Mouse (Mus musculus) naive thymus-derived CD4-positive, alpha-beta T cell, adult 2 months (primary cell): ENCODE measurements around the gene Def8.
"Not testable (repeated sequence)": the region's sequence is repeated elsewhere in the genome, so short reads cannot be mapped to it uniquely, and the experiment has no call there.

Source experiments
- DNase-seq: peaks from one replicate; pipeline ENCODE4 v3.0.0-alpha.2; 2011; ENCODE audit warnings: low read depth

Gene Def8

DNA sequence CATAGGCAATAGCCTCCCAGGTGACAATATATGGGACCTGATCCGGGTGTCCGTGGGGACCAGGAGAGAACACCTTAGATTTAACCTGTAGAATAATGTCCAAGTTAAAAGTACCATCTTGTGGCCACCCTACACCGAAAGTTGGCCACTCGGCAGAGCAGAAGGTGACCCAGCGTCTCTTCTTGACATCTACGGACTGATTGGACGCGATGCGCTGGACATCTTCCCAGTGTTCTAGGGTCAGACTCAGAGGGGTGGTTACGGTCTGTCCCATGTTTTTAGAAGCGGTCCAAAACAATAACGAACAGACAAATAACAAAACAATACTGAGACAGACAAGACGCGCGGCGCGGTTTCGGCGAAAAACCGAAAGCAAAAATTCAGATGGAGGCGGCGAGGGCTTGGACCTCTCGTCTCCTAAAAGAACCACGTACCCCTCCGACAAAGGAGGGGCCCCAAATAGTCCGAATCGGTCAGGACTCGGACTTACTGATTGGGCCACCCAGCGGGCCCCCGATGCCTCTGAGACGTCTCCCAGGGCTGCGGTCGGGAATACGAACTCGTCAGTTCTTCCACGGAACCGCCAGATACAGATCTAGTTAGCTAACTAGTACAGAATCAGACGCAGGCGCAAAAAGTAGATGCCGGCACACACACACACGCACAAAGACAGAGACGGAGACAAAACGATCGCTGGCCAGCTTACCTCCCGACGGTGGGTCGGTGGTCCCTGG is 10.1 kb downstream of the Def8 start:
- DNase-seq: not testable (repeated sequence)

DNA sequence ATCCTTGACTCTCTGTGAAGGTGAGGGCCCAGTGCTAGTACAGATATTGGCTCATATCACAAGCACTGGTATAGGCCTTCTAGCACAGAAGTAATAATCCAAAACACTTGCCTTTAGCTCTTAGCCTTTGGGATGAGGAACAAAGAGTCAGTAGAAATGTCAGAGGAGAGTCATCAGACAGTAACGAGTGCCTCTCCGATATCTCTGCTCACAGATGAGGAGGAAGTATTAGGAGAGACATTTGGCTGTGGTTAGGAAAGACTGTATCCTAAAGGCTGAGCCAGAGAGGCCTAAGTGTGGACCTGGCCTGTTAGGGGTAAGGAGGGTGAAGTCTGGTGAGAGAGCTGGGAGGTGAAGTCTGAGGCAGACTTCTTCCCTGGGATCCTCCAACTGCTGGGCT is 18.5 kb downstream of the Def8 start:
- no peak for DNase-seq

DNA sequence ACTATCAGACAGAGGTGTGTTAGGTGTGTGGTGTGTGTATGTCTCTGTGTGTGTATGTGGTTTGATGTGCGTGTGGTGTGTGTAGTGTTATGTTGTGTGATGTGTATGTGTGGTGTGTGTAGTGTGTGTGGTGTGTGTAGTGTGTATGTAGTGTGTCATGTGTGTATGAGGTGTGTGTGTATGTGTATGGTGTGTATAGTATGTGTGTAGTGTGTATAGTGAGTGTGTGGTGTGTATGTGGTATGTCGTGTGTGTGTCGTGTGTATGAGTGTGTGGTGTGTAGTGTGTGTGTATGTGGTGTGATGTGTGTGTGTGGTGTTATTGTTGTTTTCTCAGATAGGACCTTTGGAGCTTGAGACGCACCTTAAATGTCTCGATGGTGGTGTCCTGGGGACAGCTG is 19.0 kb downstream of the Def8 start:
- no peak for DNase-seq

DNA sequence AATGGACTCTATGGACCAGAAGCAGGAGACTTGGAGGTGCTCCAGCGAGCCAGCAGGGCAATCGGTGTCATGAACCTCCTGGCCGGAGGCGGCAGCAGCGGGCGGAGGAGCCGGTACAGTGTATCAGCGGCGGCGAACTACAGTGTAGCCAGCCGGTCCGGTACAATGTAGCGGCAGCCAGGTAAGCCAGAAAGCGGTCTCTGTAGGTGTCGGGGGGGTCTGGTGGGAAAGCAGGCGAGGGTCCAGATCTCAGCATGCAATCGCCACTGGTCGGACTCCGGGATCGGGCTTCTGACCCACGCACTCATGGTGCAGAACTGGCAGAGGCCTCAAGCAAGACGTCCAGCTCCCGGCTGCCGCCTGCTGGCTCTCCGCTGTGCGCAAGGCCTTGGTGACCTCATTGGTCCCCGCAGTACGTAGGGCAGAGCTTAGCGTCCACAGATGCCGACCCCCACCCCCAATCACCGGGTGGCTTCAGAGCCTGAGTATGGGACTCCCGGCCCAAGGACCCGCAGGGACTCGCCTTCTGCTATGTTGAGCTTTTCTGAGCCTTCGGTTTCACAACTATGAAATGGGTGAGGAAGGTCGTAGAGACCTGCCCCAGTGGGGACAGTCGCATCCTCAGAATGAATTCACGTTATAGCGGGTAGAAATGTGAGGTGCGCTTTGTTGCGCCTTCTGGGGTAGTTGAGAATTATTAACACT is 19.7 kb downstream of the Def8 start:
- peak; percentile 96 for DNase-seq

DNA sequence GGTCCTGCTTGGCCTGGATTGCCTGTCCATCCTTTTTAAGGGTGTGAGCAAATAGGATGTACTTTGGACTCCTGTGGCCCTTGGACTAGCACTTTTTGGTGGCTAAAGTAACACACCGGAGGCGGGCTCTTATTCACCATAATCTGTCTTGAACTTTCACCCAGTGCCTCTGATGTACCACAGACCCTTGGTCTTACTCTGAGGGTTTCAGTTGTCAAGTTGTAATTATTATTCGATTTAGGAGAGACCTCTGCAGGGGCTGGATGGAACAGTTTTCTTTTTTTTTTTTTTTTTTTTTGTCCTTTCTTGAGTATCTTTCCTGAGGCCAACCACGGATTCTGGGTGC is 20.2 kb downstream of the Def8 start:
- DNase-seq: no peak

DNA sequence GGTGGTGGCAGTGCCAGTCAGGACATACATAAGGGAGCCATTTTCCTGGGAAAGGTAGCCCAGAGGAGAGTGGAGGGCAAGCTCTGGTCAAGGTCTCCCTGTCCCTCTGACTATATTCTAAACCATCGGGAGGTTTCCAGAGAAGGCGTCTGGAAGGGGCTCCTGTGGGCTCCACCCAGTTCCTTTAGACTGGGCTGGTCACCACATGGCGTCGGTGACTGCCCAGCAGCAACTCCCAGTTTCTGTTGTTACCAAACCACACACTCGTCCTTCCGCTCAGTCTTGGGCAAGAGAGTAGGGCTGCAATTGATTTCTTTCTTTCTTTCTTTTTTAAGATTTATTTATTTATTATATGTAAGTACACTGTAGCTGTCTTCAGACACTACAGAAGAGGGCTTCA is 20.8 kb downstream of the Def8 start:
- no peak for DNase-seq

DNA sequence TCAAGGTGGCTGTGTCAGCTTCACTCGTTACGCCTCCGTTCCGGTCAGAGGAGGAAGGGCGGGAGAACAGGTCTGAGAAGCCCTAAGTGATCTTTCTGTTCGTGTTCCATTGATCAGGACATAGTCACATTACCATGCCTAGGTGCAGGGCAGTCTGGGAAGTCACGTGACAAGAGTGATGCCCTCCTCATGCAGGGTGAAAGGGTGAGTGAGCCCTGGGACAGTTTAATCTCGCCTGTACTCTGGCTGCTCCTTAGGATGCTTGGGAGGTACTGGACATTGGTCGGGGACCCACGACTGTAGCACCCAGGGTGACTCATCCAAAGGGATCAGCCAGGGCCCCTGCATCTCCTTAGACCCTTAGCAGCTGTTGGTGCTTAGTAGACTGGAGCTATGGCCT is 22.7 kb downstream of the Def8 start:
- no peak for DNase-seq

DNA sequence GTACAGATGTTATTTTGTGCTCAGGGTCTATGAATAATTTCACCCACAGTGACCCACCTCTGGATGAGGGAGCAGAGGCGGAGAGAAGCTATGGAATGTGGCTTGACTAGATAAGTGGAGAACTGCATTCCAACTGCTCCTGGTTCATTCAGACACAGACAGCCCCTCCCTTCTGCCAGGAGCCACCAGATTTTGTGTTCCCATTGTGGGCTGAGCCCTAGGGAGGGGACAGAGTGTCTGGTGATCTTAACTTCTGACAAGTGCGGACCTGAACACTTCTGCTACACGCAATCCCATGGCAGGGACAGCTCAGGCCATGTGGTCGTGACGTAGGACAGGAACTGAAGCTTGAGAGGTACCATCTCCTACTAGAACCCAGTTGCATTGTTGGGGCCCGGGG is 23.5 kb downstream of the Def8 start:
- DNase-seq: no peak

DNA sequence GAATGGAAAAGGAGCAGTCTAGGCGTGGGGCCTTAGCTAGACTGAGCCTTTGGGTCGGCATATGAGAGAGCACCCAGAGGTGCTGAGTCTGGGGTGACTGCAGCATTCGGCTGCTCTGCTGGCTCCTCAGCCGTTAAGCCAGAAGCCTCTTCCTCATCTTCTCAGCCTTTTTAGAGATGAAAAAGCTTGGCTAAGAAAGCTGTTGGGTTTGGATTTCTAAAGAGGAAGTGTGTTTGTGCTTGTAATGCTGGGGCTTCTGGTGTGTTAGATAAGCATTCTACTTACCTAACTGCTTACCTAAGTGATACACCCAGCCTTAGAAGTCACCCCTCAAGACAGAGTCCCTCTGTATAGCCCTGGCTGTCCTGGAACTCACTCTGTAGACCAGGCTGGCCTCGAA is 27.5 kb downstream of the Def8 start:
- DNase-seq: no peak

DNA sequence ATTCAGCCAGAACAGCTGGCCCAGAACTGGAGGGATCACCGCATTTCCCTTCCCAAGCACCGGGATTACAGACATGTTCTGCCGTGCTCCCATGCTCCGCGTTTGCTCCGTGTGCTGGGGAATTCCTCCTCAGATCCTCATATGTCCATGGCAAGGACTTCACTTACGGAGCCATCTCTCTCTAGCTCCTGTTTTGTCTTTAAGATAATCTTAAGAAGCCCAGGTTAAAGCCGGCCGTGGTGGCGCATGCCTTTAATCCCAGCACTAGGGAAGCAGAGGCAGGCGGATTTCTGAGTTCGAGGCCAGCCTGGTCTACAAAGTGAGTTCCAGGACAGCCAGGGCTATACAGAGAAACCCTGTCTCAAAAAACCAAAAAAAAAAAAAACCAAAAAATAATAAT is 28.4 kb downstream of the Def8 start:
- not testable (repeated sequence) for DNase-seq

DNA sequence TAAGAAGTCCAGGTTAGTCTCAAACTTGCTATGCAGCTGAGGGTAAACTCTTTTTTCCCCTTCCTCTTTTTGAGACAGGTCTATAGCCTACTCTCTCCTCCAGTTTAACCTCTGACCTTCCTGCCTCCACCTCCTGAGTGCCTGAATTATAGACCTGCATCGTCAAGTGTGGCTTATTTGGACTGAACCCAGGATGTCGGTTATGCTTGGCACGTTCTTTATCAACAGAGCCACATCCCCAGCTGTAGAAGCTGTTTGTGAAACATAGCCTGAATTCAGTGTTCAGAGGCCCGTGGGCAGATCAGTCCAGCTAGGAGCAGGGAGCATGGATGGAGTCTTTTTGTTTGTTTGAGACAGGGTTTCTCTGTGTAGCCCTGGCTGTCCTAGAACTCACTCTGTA is 28.8 kb downstream of the Def8 start:
- DNase-seq: no peak

DNA sequence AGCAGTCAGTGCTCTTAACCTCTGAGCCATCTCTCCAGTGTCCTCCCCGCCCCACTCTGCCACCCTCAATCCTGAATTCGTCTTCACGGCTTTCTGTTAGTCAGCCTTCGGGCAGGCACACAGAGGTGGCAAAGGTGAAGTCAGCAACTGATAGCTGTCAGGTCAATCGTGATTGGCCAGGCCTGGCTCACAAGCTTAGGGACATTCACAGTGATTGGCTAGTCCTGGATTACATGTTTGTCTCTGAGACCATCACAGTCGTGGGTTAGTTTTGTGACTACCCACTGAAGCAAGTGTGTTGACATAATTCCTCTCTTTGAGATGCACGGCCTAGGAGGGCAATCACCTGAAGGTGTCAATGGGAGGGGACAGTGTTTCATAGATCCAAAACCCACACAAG is 30.0 kb downstream of the Def8 start:
- no peak for DNase-seq

DNA sequence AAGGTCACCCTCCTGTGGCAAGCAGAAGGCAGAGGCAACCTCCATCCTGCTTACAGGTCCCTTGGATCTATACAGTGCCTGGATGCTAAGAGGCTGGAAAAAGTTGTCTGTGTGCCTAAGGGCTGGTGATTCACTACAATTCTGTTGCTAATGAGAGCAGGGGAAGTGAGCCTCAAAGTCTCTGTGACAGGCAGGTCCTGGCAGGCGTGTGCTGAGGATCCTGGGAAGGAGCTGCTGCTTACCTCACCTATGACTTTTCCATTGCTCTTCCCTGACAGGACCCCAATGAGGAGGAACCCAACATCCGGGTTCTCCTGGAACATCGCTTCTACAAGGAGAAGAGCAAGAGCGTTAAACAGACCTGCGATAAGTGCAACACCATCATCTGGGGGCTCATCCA is 30.6 kb downstream of the Def8 start:
- DNase-seq: no peak

DNA sequence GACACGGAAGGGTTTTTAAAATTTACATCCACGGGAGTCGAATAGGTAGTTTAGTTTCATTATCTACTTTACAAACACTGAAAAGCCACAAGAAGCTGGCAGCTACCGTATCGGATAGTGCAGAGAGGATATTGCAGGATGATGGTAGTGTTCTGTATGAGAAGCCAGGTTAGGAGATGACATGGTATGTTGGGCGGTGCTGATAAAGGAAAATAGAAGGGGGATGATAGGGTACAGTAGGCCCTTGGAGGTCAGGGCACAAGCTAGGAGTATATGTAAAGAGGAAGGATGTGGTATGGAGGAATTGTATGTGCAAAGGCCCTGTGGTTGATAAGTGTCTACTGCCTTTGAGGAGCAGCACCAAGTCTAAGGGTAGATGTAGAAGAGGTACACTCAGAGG is 31.2 kb downstream of the Def8 start:
- no peak for DNase-seq

DNA sequence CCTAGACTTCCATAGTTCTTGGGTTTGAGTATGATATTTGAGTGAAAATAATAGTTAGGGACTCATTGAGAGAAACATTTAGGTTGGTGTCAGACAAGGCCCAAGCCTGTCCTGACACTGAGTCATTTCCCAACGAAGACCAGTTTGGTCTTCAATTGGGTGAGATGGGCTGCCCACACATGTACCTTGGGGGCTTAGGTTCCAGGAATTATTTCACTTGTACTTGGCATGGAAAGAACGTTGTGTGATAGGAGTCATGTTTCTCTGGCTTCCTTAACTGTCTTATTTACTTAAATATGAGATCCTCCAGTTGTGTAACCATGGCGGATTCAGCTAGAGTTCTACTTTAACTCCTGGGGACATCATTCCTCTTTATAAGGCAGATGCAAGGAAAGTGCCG is 40.3 kb downstream of the Def8 start:
- no peak for DNase-seq

DNA sequence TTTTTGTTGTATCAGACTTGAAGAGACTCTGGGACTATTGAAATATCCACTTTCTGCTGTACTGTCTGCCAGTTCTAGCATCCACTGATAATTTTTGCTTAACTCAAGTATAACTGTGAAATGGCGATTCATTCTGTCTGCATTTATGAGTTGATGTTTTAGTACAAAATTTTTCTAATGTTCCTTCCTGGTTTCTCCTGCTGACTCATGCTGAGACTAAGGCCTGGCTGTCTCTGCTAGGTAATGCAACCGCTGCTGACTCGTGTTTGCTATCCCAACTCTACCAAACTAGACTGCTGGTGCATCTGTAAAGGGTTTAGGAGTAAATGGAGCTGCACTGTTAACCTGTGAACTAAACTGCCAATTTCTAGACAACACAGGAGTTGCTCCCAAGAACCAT is 44.1 kb downstream of the Def8 start:
- no peak for DNase-seq

DNA sequence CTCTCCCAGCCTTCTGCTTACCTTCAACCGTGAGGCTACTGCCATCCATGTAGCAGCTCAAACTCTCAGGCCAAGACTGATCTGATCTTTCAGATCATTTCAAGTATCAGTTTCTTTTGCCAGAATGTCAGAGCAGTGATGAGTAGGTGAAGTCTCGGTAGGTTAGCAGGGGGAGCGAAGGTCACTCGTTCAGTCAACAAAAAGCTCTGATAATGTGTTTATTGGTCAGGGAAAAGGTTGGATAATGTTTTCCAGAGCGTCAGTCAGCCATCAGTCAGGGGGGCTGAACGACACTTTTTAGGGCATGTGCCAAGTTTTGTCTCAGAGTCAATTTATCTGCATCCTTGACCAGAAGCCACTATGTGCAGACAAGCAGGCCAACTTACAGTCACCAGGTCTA is 49.7 kb downstream of the Def8 start:
- DNase-seq: not testable (repeated sequence)

DNA sequence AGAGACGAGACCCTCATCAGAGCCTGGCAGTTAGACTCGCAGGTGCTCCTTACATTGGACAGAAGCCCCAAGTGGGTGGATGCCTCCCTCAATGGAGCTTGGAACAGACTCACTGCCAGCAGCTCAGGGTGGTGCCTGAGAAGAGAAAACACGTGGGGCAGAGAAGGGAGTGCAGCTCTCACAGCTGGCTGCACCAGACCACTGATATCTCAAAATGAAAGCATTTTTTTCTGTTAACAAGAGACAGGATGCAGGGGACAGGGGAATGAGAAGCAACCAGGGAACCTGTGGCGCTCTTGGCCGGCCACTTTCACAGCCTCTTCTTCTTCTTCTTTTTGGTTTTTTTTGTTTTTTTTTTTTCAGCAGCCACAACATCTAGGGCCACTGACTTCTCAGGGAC is 51.2 kb downstream of the Def8 start:
- DNase-seq: not testable (repeated sequence)

DNA sequence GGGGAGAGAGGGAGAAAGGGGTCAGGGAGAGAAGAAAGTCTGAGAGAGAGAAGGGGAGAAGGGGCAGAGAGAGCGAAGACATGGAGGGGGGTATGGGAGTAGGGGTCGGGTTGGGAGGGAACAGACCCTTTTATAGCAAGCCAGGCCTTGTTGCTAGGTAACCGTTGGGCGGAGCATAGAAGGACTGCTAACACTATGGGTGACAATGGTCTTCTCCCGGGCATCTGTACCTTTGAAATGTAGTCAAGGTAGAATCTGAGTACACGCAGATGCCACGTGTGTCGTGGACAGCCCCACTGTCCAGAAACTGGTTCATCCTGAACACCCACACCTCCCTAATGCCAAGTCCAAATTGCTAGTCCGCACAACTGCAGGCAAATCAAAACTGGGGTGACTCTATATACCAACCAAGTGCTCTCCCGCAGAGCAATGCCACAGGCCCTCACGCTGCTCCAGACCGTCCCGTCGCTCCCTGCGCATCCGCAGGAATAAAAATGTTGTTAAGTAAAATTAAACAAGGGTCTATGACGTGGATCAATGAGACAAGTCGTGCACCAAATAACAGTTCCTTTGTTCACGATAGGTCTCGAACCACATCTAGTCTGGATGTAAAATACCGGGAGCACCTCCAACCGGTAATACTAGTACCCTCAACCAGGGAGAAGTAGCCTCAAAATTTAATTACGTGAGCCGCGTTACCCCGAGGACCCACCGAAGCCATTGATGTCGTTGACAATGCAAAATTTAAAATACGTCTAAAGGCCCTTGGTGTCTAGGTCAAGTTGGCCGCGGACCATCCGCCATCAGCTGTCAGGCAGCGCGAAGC is 53.8 kb downstream of the Def8 start:
- no peak for DNase-seq

DNA sequence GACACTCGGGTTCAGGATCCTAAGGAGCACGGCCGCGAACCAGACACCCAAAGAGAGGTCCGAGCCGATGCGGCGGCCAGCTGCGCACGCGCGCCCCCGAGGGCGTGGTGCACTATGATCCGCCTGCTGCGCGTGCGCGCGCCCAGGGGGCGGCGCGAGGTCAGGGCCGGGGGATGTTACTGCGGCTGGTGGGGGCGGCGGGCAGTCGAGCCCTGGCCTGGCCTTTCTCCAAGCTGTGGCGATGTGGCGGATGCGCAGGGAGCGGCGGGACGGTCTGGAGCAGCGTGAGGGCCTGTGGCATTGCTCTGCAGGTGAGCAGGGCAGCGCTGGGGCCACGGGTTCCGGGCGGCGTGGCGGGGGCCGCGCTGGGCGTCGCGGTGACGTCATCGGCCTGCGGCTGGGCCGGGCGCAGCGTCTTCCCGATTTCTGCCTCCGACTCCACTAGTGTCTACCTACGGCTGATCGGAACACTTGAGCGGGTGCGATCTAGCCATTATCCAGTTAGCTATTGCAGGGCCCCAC is 54.5 kb downstream of the Def8 start, which contains the start of gene Afg3l1:
Gene Afg3l1 (plus strand): TSS at position 167 of the 522 bp plus-strand sequence.
- DNase-seq: peak; percentile 94

DNA sequence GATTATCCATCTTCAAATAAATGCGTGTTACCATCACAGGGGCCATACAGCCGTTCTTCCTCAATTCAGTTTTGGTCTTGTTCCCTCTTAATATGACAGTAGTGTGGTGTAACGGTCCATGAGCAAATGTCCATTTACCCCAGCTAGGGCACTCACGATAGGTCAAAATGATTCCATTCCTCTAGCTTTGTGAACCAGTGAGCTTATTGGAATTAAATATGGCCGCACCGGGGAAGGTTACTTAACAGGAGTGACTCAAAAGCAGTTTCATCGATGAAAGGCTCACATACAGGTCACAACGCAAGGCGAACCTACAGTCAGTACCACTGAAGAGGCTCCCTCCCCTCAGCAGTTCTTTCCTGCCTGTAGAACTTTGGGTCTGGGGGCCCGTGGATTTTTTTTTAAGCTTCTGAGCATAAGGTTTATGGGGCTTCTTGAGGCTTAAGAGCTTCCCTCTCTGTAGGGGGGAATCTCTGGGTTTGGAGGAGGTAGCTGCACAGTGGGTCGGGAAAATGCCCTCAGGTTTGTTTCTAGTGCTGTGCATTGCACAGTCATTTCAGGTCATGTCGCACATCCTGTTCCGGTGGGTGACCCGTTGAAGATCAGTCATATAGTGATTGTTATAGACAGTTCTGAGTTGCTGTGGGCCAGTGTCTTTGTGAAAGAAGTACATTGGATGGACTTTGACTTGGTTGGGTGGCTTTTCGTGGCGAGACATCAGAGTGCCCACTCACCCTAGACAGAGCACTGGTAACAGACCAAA is 55.3 kb downstream of the Def8 start:
- no peak for DNase-seq

DNA sequence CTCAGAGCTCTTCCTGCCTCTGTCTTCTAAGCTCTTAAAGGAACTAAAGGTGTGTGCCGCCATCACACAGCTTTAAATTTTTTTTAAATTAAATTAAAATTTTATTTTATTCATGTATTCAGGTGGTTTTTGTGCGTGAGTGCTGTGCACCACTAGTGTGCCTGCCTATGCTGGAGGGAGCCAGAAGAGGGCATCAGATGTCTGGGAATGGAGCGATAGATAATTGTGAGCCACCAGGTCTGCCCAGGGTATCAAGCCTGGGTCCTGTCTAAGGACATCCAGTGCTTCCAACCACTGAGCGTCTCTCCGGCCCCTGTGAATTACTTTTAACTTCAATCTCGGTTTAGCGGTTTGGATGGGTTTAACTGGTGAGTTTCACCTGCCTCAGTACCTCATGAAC is 59.3 kb downstream of the Def8 start:
- DNase-seq: peak; percentile 11
